Mouse (Mus musculus): ENCODE data around the gene Cfap43. TPM values are rescaled to one million over a fixed set of nuclear protein-coding genes. Genes with fewer than 3 reads are reported as not detected.

Cfap43 gene
- polyA plus RNA-seq, 1 experiment from 2014 or later = 1.7 TPM

GRCm38 (mm10) chr19:47780145-47780544, 138.9 kb downstream of the Cfap43 start:
- Histone ChIP-seq H3K4me3 (ENCODE audit: low read depth, low read length) (no peak overlapping the region), H3K9me3 (replicated peaks; ENCODE audit: control insufficient read depth, low read length, poor library complexity, severe bottlenecking) (no peaks in the 10 kb centered on the region), H3K4me2 (ENCODE audit: low read length) (no peak overlapping the region), H3K27ac (ENCODE audit: low read length) (no peak overlapping the region), H3K9ac (ENCODE audit: low read depth, low read length) (no peak overlapping the region), H3K36me3 (ENCODE audit: control insufficient read depth, insufficient read depth, low read length) (no peaks in the 10 kb centered on the region), H3K4me1 (ENCODE audit: control insufficient read depth, insufficient read depth, low read length) (no peaks in the 10 kb centered on the region), H3K27me3 (ENCODE audit: control insufficient read depth, insufficient read depth, low read depth, low read length) (no peaks in the 10 kb centered on the region)
- no peak for ATAC-seq
- WGBS = 82% methylated on average over 7 of the region's 7 CpGs

GRCm38 (mm10) chr19:47777847-47778246, 141.2 kb downstream of the Cfap43 start:
- no peak overlapping the region for H3K27ac ChIP-seq (ENCODE audit: low read length)

GRCm38 (mm10) chr19:47755625-47756024, 163.5 kb downstream of the Cfap43 start:
- 76% methylated on average over 19 of the region's 19 CpGs for WGBS
- H3K27ac ChIP-seq (ENCODE audit: low read length) = no peak overlapping the region

More at GRCm38 (mm10) chr19:47777847-47778246, 141.2 kb downstream of the Cfap43 start:
- H3K36me3 ChIP-seq (ENCODE audit: control insufficient read depth, insufficient read depth, low read length) = no peaks in the 10 kb centered on the region
- H3K27me3 ChIP-seq (ENCODE audit: control insufficient read depth, insufficient read depth, low read depth, low read length) = no peaks in the 10 kb centered on the region
- no peaks in the 10 kb centered on the region for H3K9me3 ChIP-seq (replicated peaks; ENCODE audit: control insufficient read depth, low read length, poor library complexity, severe bottlenecking)
- WGBS = 81% methylated on average over 6 of the region's 6 CpGs
- no peaks in the 10 kb centered on the region for H3K4me1 ChIP-seq (ENCODE audit: control insufficient read depth, insufficient read depth, low read length)
- H3K9ac ChIP-seq (ENCODE audit: low read depth, low read length) = no peak overlapping the region
- no peak overlapping the region for H3K4me3 ChIP-seq (ENCODE audit: low read depth, low read length)
- H3K4me2 ChIP-seq (ENCODE audit: low read length) = no peak overlapping the region
- ATAC-seq = no peak

GRCm38 (mm10) chr19:47754931-47755330, 164.2 kb downstream of the Cfap43 start:
- ATAC-seq = no peak
- Histone ChIP-seq H3K4me1 (ENCODE audit: control insufficient read depth, insufficient read depth, low read length) (no peaks in the 10 kb centered on the region), H3K27ac (ENCODE audit: low read length) (no peak overlapping the region), H3K9ac (ENCODE audit: low read depth, low read length) (no peak overlapping the region), H3K9me3 (replicated peaks; ENCODE audit: control insufficient read depth, low read length, poor library complexity, severe bottlenecking) (no peaks in the 10 kb centered on the region), H3K36me3 (ENCODE audit: control insufficient read depth, insufficient read depth, low read length) (no peaks in the 10 kb centered on the region), H3K4me3 (ENCODE audit: low read depth, low read length) (no peak overlapping the region), H3K27me3 (ENCODE audit: control insufficient read depth, insufficient read depth, low read depth, low read length) (no peaks in the 10 kb centered on the region), H3K4me2 (ENCODE audit: low read length) (no peak overlapping the region)
- WGBS = 94% methylated on average over 9 of the region's 9 CpGs

More at GRCm38 (mm10) chr19:47755625-47756024, 163.5 kb downstream of the Cfap43 start:
- no peaks in the 10 kb centered on the region for H3K4me1 ChIP-seq (ENCODE audit: control insufficient read depth, insufficient read depth, low read length)
- no peaks in the 10 kb centered on the region for H3K9me3 ChIP-seq (replicated peaks; ENCODE audit: control insufficient read depth, low read length, poor library complexity, severe bottlenecking)
- no peak overlapping the region for H3K9ac ChIP-seq (ENCODE audit: low read depth, low read length)
- no peak overlapping the region for H3K4me2 ChIP-seq (ENCODE audit: low read length)
- no peaks in the 10 kb centered on the region for H3K27me3 ChIP-seq (ENCODE audit: control insufficient read depth, insufficient read depth, low read depth, low read length)
- no peaks in the 10 kb centered on the region for H3K36me3 ChIP-seq (ENCODE audit: control insufficient read depth, insufficient read depth, low read length)
- H3K4me3 ChIP-seq (ENCODE audit: low read depth, low read length) = no peak overlapping the region
- ATAC-seq = no peak

DNA sequence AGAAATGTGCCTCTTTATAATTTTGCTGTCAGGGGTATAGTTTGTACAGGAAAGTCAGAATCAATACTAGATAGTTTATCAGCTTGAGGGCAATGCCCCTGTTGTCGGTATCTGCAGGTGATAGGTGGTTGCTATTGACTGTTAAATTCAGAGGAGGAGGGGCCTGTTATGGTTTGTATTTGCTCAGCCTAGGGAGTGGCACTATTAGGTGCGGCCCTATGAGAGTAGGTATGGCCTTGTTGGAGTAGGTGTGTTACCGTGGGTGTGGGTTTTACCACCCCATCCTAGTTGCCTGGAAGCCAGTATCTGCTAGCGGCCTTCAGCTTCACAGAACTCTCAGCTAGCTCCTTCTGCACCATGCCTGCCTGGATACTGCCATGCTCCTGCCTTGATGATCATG, 165.2 kb downstream of the Cfap43 start:
- no peaks in the 10 kb centered on the region for H3K9me3 ChIP-seq (replicated peaks; ENCODE audit: control insufficient read depth, low read length, poor library complexity, severe bottlenecking)
- H3K27me3 ChIP-seq (ENCODE audit: control insufficient read depth, insufficient read depth, low read depth, low read length) = no peaks in the 10 kb centered on the region
- no peak for ATAC-seq
- no peak overlapping the region for H3K4me3 ChIP-seq (ENCODE audit: low read depth, low read length)
- 92% methylated on average over 4 of the region's 4 CpGs for WGBS
- H3K4me1 ChIP-seq (ENCODE audit: control insufficient read depth, insufficient read depth, low read length) = no peaks in the 10 kb centered on the region
- H3K36me3 ChIP-seq (ENCODE audit: control insufficient read depth, insufficient read depth, low read length) = no peaks in the 10 kb centered on the region
- H3K27ac ChIP-seq (ENCODE audit: low read length) = no peak overlapping the region
- no peak overlapping the region for H3K4me2 ChIP-seq (ENCODE audit: low read length)
- no peak overlapping the region for H3K9ac ChIP-seq (ENCODE audit: low read depth, low read length)

DNA sequence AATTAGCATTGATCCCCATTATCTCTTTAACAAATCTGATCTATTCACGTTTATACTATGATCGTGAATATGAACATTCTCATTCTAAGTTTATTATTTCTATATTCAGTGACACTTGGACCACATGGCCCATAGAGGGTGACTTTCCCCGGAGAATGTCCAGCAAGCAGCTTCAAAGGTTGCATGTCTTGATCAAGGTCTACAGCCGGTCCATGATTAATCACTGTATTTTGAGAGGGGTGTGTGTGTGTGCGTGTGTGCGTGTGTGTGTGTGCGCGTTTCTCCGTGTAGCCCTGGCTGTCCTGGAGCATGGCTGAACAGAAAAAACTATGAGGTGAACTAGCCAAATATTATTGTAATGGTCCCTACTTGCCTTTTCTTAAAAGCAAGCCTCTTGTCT, 166.6 kb downstream of the Cfap43 start:
- no peak overlapping the region for H3K4me2 ChIP-seq (ENCODE audit: low read length)
- ATAC-seq = no peak
- H3K27me3 ChIP-seq (ENCODE audit: control insufficient read depth, insufficient read depth, low read depth, low read length) = no peaks in the 10 kb centered on the region
- H3K9ac ChIP-seq (ENCODE audit: low read depth, low read length) = no peak overlapping the region
- no peak overlapping the region for H3K4me3 ChIP-seq (ENCODE audit: low read depth, low read length)
- WGBS = 94% methylated on average over 9 of the region's 9 CpGs
- no peak overlapping the region for H3K27ac ChIP-seq (ENCODE audit: low read length)
- no peaks in the 10 kb centered on the region for H3K36me3 ChIP-seq (ENCODE audit: control insufficient read depth, insufficient read depth, low read length)
- H3K9me3 ChIP-seq (replicated peaks; ENCODE audit: control insufficient read depth, low read length, poor library complexity, severe bottlenecking) = no peaks in the 10 kb centered on the region
- H3K4me1 ChIP-seq (ENCODE audit: control insufficient read depth, insufficient read depth, low read length) = no peaks in the 10 kb centered on the region

- Histone ChIP-seq H3K9me3 (replicated peaks; ENCODE audit: control insufficient read depth, low read length, poor library complexity, severe bottlenecking) (no peaks in the 10 kb centered on the region), H3K27me3 (ENCODE audit: control insufficient read depth, insufficient read depth, low read depth, low read length) (no peaks in the 10 kb centered on the region), H3K36me3 (ENCODE audit: control insufficient read depth, insufficient read depth, low read length) (no peaks in the 10 kb centered on the region), H3K4me3 (ENCODE audit: low read depth, low read length) (no peak overlapping the region), H3K4me2 (ENCODE audit: low read length) (no peak overlapping the region), H3K27ac (ENCODE audit: low read length) (no peak overlapping the region), H3K9ac (ENCODE audit: low read depth, low read length) (no peak overlapping the region), H3K4me1 (ENCODE audit: control insufficient read depth, insufficient read depth, low read length) (no peaks in the 10 kb centered on the region)
- 12% methylated on average over 5 of the region's 5 CpGs for WGBS
- ATAC-seq = no peak
These were observed 168.7 kb downstream of the Cfap43 start for GRCm38 (mm10) chr19:47750391-47750790.

DNA sequence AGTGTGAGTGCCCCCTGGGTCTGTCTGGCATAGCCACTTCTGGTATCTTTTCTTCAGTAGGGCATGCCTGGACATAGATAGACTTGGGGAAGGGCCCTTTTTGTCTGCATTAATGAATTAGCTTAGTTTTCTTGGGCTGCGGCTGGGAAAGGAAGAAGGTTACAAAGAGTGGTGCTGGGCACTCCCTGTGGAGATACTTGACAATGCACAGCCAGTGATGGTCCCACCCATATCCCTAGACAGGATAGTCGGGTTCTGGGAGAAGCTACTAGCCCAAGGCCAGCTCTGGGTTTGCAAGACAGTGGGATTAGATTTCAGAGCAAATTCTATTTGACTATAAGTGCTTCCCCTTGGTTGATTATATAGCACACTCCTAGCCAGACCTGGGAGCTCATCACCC, 170.1 kb downstream of the Cfap43 start:
- ATAC-seq = no peak
- Histone ChIP-seq H3K4me1 (ENCODE audit: control insufficient read depth, insufficient read depth, low read length) (no peaks in the 10 kb centered on the region), H3K9me3 (replicated peaks; ENCODE audit: control insufficient read depth, low read length, poor library complexity, severe bottlenecking) (no peaks in the 10 kb centered on the region), H3K27me3 (ENCODE audit: control insufficient read depth, insufficient read depth, low read depth, low read length) (no peaks in the 10 kb centered on the region), H3K36me3 (ENCODE audit: control insufficient read depth, insufficient read depth, low read length) (no peaks in the 10 kb centered on the region), H3K4me3 (ENCODE audit: low read depth, low read length) (no peak overlapping the region), H3K27ac (ENCODE audit: low read length) (no peak overlapping the region), H3K9ac (ENCODE audit: low read depth, low read length) (no peak overlapping the region), H3K4me2 (ENCODE audit: low read length) (no peak overlapping the region)
- 71% methylated on average over 2 of the region's 2 CpGs for WGBS

DNA sequence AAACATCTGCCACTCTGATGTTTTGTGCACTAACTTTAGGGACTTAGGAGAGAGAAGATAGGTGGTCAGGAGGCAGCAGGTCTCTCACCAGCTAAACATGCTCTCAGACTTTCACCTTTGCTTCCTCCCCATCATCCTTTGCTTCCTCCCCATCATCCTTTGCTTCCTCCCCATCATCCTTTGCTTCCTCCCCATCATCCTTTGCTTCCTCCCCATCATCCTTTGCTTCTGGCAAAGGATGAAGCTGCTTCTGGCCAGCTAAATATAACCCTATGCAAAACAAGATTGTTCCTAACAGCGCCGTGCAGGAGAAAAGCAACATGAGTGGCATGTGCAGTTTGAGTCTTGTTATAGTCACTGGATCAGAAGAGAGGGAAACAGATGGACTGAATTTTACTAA, 172.0 kb downstream of the Cfap43 start:
- WGBS = 100% methylated on average over 2 of the region's 2 CpGs
- H3K4me2 ChIP-seq (ENCODE audit: low read length) = no peak overlapping the region
- no peak for ATAC-seq

More for the DNA sequence above, 172.0 kb downstream of the Cfap43 start:
- H3K27me3 ChIP-seq (ENCODE audit: control insufficient read depth, insufficient read depth, low read depth, low read length) = no peaks in the 10 kb centered on the region
- no peaks in the 10 kb centered on the region for H3K9me3 ChIP-seq (replicated peaks; ENCODE audit: control insufficient read depth, low read length, poor library complexity, severe bottlenecking)
- H3K4me1 ChIP-seq (ENCODE audit: control insufficient read depth, insufficient read depth, low read length) = no peaks in the 10 kb centered on the region
- H3K27ac ChIP-seq (ENCODE audit: low read length) = no peak overlapping the region
- H3K36me3 ChIP-seq (ENCODE audit: control insufficient read depth, insufficient read depth, low read length) = no peaks in the 10 kb centered on the region
- H3K9ac ChIP-seq (ENCODE audit: low read depth, low read length) = no peak overlapping the region
- H3K4me3 ChIP-seq (ENCODE audit: low read depth, low read length) = no peak overlapping the region
